Mouse (Mus musculus): ENCODE results near the gene Galnt4. TPM values are rescaled to one million over a fixed set of nuclear protein-coding genes. Genes with fewer than 3 reads are reported as not detected.

The Galnt4 gene
- polyA plus RNA-seq, 1 experiment from 2014 or later = 7.2 TPM

DNA sequence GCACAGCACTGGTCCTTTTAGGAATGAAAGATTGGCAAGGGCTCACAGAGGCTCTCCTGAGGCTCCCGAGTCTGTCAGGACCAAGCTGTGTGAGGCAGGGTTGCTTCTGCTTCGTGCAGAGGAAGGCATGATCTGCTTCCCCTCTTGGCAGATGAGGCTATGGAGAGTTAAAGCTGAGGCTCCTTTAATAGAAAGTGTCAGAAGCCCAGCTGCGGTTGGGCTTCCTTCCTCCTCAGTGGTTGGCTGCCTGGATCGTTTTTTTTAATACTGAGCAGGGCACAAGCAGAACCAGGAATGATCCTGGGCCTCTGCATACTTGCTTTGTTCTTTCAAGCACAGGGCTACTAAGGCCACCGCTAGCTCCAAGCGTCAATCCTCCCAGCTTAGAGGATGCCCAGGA lies 22.7 kb downstream of the Galnt4 start:
- TF ChIP-seq CTCF (IDR thresholded peaks at IDR 0.05) = no peak
- no peaks in the 10 kb centered on the region for H3K27me3 ChIP-seq
- ChIA-PET CTCF (no interaction called here), POLR2A (no interaction called here)
- DNase-seq (ENCODE audit: low read depth, low spot score) = no peak
- in situ Hi-C loops (cut with MboI; ENCODE audit: low pct_unique_long_range_greater_than_20kb) = no loop called here
- peak; percentile 31 for ATAC-seq

DNA sequence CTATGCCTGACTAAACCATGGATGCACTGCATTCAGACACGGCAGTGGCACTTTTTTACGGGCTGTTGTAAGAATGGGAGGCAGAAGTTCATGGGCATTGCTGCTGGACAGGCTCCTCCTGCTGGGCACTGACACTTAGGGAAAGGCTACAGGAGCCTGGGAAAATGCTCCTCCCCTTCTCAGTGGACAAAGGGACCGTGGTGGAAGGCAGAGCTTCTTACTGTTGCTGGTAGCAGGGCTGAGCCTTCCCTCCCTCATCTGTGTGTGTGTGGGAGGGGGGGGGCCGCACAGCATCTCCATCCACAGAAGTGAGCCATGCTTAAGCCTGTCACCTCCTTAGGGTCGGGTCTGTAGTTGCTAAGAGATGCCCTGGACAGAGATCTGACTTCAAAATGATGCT lies 23.3 kb downstream of the Galnt4 start:
- no peak for TF ChIP-seq CTCF (IDR thresholded peaks at IDR 0.05)
- no peak for ATAC-seq
- in situ Hi-C loops (cut with MboI; ENCODE audit: low pct_unique_long_range_greater_than_20kb) = no loop called here
- ChIA-PET CTCF (no interaction called here), POLR2A (no interaction called here)
- no peaks in the 10 kb centered on the region for H3K27me3 ChIP-seq
- no peak for DNase-seq (ENCODE audit: low read depth, low spot score)

DNA sequence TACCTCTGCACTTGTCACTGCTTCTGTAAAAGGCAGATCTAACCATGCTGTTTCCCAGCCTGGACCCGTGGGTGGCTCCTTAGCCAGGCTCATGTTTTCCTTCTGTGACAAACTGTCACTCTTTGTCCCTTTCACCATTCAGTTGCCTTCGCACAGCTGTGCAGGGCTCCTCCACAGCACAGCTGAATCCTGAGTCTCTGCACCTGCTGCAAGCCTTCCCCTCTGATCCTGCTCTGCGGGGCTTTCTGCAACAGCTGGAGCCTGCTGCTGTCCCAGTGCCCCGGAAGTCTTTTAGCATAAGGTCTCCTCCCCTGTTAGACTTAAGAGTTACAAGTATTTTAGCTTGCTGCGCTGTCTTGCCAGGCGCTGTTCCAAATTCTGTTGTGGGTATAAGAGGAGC lies 24.2 kb downstream of the Galnt4 start:
- DNase-seq (ENCODE audit: low read depth, low spot score) (no peak), ATAC-seq (no peak)
- ChIA-PET POLR2A (no interaction called here), CTCF (no interaction called here)
- TF ChIP-seq CTCF (IDR thresholded peaks at IDR 0.05) = no peak
- in situ Hi-C loops (cut with MboI; ENCODE audit: low pct_unique_long_range_greater_than_20kb) = no loop called here
- no peaks in the 10 kb centered on the region for H3K27me3 ChIP-seq

DNA sequence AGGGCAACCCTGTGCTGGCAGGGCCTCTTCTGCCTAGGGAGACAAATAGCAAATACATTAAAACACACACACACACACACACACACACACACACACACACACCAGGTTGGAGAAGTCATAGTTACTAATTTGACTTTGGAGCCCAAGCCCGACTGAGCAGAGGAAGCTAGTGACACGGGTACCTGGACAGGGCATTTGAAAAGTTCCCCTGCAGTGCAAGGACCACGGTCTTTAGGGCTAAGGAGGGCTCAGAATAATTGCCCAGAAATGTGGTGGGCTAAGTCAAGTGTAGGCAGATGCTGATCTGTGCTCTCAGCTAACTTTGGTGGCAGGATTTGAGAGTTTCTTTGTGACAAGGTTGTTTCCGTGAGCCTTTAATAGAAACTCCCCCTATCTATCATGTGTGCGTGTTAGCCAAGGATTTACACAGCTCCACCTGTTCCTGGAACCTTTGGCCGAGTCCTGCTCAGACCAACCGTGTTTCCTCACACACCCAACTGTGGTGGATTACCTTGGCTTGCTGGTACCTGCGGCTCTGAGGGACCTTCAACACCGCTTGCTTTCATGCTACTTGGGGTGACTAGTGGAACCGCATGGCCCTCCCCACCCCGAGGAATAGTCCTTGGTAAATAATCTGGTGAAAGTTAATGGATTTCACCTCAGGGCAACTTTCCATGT lies 24.8 kb downstream of the Galnt4 start:
- ATAC-seq = no peak
- no peaks in the 10 kb centered on the region for H3K27me3 ChIP-seq
- CTCF ChIA-PET = no interaction called here
- no peak for TF ChIP-seq CTCF (IDR thresholded peaks at IDR 0.05)
- in situ Hi-C loops (cut with MboI; ENCODE audit: low pct_unique_long_range_greater_than_20kb) = no loop called here
- POLR2A ChIA-PET = interaction anchor here (0.6 kb wide), 1 partner anchor 9 kb away, joined by 3 read pairs; no protein-coding TSS in a partner anchor
- DNase-seq (ENCODE audit: low read depth, low spot score) = no peak

DNA sequence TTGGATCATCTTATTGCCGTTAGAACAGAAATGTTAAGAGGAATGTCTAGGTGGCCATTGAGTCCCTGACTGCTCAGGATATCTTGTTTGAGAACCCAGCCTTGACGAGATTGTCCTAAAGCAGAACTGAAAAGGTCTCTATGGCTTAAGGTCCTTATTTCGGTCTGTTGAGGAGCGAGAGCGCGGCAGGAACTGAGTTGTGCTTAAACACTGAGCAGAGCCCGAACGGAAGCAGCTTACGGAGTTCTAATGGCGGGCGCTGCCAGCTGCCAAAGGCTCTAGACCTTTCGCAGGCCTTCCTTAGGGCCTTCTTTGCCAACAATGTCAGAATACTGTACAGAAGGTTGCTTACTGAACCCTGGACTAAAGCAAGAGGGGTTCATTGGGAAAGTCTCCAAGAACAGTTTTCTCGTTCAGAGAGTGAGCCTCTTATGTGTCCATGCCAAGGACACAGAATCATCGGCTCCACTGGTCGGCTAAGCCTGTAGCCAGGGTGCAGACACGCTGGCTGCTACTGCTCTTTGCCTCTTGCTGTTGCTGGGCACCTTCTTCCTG lies 25.4 kb downstream of the Galnt4 start:
- ChIA-PET POLR2A (no interaction called here), CTCF (no interaction called here)
- TF ChIP-seq CTCF (IDR thresholded peaks at IDR 0.05) = no peak
- DNase-seq (ENCODE audit: low read depth, low spot score) (no peak), ATAC-seq (no peak)
- in situ Hi-C loops (cut with MboI; ENCODE audit: low pct_unique_long_range_greater_than_20kb) = no loop called here
- H3K27me3 ChIP-seq = no peaks in the 10 kb centered on the region

DNA sequence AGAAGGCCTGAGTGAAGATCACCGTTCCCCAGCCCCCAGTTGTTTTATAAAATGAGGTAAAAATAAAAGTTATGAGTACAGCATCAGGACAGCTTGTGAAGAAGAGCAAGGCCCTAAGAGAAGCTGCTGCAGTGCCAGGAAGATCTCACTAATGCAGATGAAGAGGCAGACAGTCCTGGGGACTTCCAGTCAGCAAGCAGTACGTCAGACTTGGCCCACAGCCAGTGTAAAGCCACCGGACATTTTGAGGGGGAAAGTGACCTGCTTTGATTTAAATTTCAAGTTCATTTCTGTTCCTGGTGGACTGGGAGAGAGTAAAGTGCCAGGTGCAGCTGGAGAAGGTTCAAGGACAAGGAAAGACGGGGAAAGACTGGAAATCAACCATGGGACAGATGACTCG lies 28.4 kb downstream of the Galnt4 start:
- DNase-seq (ENCODE audit: low read depth, low spot score) (no peak), ATAC-seq (no peak)
- CTCF ChIA-PET = interaction anchor here (0.9 kb wide), 1 partner anchor 16 kb away, joined by 3 read pairs; no protein-coding TSS in a partner anchor
- in situ Hi-C loops (cut with MboI; ENCODE audit: low pct_unique_long_range_greater_than_20kb) = no loop called here
- no peaks in the 10 kb centered on the region for H3K27me3 ChIP-seq
- no peak for TF ChIP-seq CTCF (IDR thresholded peaks at IDR 0.05)
- POLR2A ChIA-PET = no interaction called here

DNA sequence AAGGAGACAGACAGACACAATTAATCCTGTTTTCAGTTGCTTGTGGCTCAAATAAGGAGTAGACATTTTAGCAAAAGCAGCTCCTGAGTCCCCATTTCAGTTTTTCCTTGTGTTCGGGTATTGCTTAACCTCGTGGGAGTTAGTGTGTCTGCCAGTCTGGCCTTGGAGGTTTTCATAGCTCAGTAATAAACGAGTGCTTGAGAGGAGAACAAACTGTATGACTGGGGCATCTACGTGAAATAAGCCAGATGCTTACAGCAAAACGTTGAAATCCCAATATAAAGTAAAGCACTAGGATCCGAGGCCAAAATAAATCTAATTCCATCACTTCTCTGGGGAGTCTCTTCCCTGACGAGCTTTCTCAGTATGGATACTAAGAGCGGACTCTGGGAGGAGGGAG lies 37.7 kb downstream of the Galnt4 start:
- CTCF ChIA-PET = interaction anchor here (1.1 to 1.6 kb wide), 4 partner anchors 10 to 48 kb away, joined by 3 to 6 read pairs (median 3); no protein-coding TSS in a partner anchor
- POLR2A ChIA-PET = no interaction called here
- no peaks in the 10 kb centered on the region for H3K27me3 ChIP-seq
- in situ Hi-C loops (cut with MboI; ENCODE audit: low pct_unique_long_range_greater_than_20kb) = no loop called here
- TF ChIP-seq CTCF (IDR thresholded peaks at IDR 0.05) = no peak
- no peak for ATAC-seq
- DNase-seq (ENCODE audit: low read depth, low spot score) = no peak

DNA sequence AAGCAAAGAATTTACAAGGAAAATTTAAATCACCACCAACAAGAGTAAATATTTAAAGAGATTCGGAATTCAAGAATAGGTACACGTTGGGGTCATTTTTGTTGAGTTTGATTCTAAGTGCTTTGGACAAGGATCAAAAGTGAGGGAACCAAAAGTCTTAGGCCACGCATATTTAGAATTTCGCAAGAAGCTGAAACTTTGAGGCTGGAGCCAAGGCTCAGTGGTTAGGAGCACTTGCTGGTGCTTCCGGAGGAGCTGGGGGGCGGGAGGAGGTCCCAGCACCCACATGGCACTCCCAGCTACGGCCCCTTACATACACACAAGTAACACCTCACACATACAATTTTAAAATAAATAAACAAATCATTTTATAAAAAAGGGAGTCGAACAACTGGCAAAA lies 38.6 kb downstream of the Galnt4 start:
- CTCF ChIA-PET = interaction anchor here (1.6 kb wide), 1 partner anchor 49 kb away, joined by 3 read pairs; no protein-coding TSS in a partner anchor
- POLR2A ChIA-PET = no interaction called here
- in situ Hi-C loops (cut with MboI; ENCODE audit: low pct_unique_long_range_greater_than_20kb) = no loop called here

DNA sequence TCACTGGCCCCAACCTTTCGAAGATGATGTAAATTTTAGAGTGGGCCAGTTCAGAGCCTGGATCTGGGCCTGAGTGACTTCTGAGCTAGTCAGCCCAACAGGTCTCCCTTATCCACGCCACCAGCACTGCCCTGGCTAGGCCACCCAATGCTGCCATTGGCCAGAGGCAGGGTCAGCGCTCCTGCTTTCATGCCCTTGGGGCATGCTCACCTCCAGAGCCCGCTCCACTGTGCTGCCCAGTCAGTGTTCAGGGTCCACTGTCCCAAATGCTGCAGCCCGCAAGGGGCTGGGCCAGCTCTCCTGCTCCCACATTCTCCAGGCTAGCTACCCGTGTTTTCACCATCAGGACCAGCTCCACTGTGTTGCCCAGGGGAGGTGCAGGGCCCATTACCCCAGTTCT lies 42.1 kb downstream of the Galnt4 start:
- POLR2A ChIA-PET = interaction anchor here (0.6 kb wide), 1 partner anchor 23 kb away, joined by 5 read pairs; no protein-coding TSS in a partner anchor
- no peak for ATAC-seq
- no peak for DNase-seq (ENCODE audit: low read depth, low spot score)
- H3K27me3 ChIP-seq = no peaks in the 10 kb centered on the region
- CTCF ChIA-PET = interaction anchor here (4.8 kb wide), 1 partner anchor 12 kb away, joined by 26 read pairs; no protein-coding TSS in a partner anchor
- no peak for TF ChIP-seq CTCF (IDR thresholded peaks at IDR 0.05)
- in situ Hi-C loops (cut with MboI; ENCODE audit: low pct_unique_long_range_greater_than_20kb) = loop anchor here (25.0 kb wide), 1 partner anchor 1337 kb away; the partner anchor contains the start of genes Cep290 and Tmtc3

More for the DNA sequence above, 38.6 kb downstream of the Galnt4 start:
- TF ChIP-seq CTCF (IDR thresholded peaks at IDR 0.05) = no peak
- ATAC-seq (no peak), DNase-seq (ENCODE audit: low read depth, low spot score) (no peak)
- H3K27me3 ChIP-seq = no peaks in the 10 kb centered on the region

DNA sequence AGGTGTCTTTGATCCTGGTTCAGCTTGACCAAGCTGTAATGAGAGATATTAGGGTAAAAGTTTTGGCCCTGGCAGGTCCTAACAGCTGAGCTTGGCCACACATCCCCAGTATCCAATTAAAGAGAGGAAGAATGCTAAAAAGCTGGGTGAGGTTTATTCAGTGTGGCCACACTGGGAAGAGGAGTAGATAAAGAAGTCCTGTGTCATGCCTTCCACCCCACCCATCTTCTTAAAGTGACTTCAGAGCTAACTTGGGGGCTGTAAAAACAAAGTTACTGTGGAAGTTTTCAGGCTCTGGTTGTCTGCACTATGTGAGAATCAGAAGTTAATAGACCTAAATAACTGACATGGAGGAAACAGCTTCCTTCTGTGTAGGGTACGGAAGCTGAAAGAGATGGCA lies 43.6 kb downstream of the Galnt4 start:
- POLR2A ChIA-PET = no interaction called here
- TF ChIP-seq CTCF (IDR thresholded peaks at IDR 0.05) = no peak
- CTCF ChIA-PET = interaction anchor here (0.9 to 4.8 kb wide), 4 partner anchors 11 to 44 kb away, joined by 3 to 26 read pairs (median 3); no protein-coding TSS in a partner anchor
- DNase-seq (ENCODE audit: low read depth, low spot score) = no peak
- no peak for ATAC-seq
- no peaks in the 10 kb centered on the region for H3K27me3 ChIP-seq
- in situ Hi-C loops (cut with MboI; ENCODE audit: low pct_unique_long_range_greater_than_20kb) = loop anchor here (25.0 kb wide), 1 partner anchor 1336 kb away; the partner anchor contains the start of genes Cep290 and Tmtc3

DNA sequence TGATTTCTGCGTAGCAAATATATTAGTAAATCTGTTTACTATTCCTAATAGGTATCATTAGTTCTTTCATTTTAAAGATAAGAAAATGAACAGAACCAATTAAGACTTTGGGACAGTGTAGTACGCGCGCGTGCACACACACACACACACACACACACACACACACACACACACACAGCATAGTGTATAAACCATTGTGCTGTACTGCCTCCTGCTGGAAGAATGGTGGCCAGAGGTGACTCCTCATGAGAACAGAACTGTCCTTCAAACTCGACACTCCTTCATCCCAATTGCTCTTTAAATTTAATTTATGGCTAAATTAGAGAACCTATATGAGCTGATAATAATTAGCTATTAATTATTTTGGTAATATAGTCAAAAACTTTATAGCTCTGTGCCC lies 44.1 kb downstream of the Galnt4 start:
- peak; percentile 55 for TF ChIP-seq CTCF (IDR thresholded peaks at IDR 0.05)
- H3K27me3 ChIP-seq = no peaks in the 10 kb centered on the region
- ATAC-seq (no peak), DNase-seq (ENCODE audit: low read depth, low spot score) (no peak)
- CTCF ChIA-PET = interaction anchor here (1.1 to 4.8 kb wide), 4 partner anchors 10 to 48 kb away, joined by 3 to 26 read pairs (median 3); no protein-coding TSS in a partner anchor
- in situ Hi-C loops (cut with MboI; ENCODE audit: low pct_unique_long_range_greater_than_20kb) = loop anchor here (25.0 kb wide), 1 partner anchor 1335 kb away; the partner anchor contains the start of genes Cep290 and Tmtc3
- POLR2A ChIA-PET = interaction anchor here (0.6 to 0.7 kb wide), 2 partner anchors 18 to 21 kb away, joined by 3 read pairs; no protein-coding TSS in a partner anchor
